Mouse (Mus musculus): Measurements from ENCODE around the gene Vmn1r235. TPM values are rescaled to one million over a fixed set of nuclear protein-coding genes. Genes with fewer than 3 reads are reported as not detected.

Vmn1r235 gene
- not detected in 2 replicates for polyA plus RNA-seq (2012; rRNA removed)

GRCm38 (mm10) chr17:21256111-21256510 is at the start of gene Vmn1r235:
Gene Vmn1r235, plus strand, starts transcription at chr17:21256411.

GRCm38 (mm10) chr17:21225787-21226186 is 30.4 kb upstream of the Vmn1r235 start, which contains the start of gene Vmn1r234:
Gene Vmn1r234, plus strand, starts transcription at chr17:21226087.

GRCm38 (mm10) chr17:21282642-21283041 is 26.4 kb downstream of the Vmn1r235 start, which contains the start of gene Vmn1r236:
Gene Vmn1r236, plus strand, starts transcription at chr17:21282942.

GRCm38 (mm10) chr17:21311565-21311964 is 55.4 kb downstream of the Vmn1r235 start, which contains the start of gene Vmn1r237:
Gene Vmn1r237, plus strand, starts transcription at chr17:21311865.

Other genes starting within 250 kb of the Vmn1r235 start
- 4.9 and 5.6 TPM in 2 replicates for gene Zfp160, start 247.5 kb upstream of the Vmn1r235 start, polyA plus RNA-seq (2012; rRNA removed)
- not detected in 2 replicates for gene Vmn1r234, start 30.3 kb upstream of the Vmn1r235 start, polyA plus RNA-seq (2012; rRNA removed)
- not detected in 2 replicates for gene Vmn1r236, start 26.5 kb downstream of the Vmn1r235 start, polyA plus RNA-seq (2012; rRNA removed)
- not detected in 2 replicates for gene Vmn1r237, start 55.5 kb downstream of the Vmn1r235 start, polyA plus RNA-seq (2012; rRNA removed)
- 0.32 and 0.36 TPM in 2 replicates for gene Zfp677, start 127.3 kb downstream of the Vmn1r235 start, polyA plus RNA-seq (2012; rRNA removed)
- 0.98 and 1.2 TPM in 2 replicates for gene Zfp54, start 166.8 kb downstream of the Vmn1r235 start, polyA plus RNA-seq (2012; rRNA removed)
- 2.7 and 3.2 TPM in 2 replicates for gene Zfp51, start 194.0 kb downstream of the Vmn1r235 start, polyA plus RNA-seq (2012; rRNA removed)
- 1.5 and 1.8 TPM in 2 replicates for gene Zfp53, start 232.6 kb downstream of the Vmn1r235 start, polyA plus RNA-seq (2012; rRNA removed)

All from liver, embryonic 14 days (tissue).